Mouse (Mus musculus) adipocyte (in vitro differentiated cells): ENCODE data around the gene Cnot10.

ENCODE experiments used
- DNase-seq: peaks from one replicate; pipeline ENCODE4 v3.0.0-alpha.2; 2016; ENCODE audit warnings: low spot score

Cnot10 gene

GRCm38 (mm10) chr9:114639839-114640646, at the start of gene Cnot10:
Cnot10 (minus strand) TSS chr9:114640184.
- peak; percentile 98 for DNase-seq

- no peak for DNase-seq
Observed at GRCm38 (mm10) chr9:114688953-114689407, 49.0 kb upstream of the Cnot10 start.

GRCm38 (mm10) chr9:114688252-114688952, 48.4 kb upstream of the Cnot10 start, which contains the start of gene Dync1li1:
Dync1li1 (plus strand) TSS chr9:114688790.
- peak; percentile 94 for DNase-seq

- DNase-seq = no peak
Observed at GRCm38 (mm10) chr9:114687639-114688038, 47.7 kb upstream of the Cnot10 start.

GRCm38 (mm10) chr9:114686245-114686644, 46.3 kb upstream of the Cnot10 start:
- no peak for DNase-seq

- DNase-seq = no peak
Observed at GRCm38 (mm10) chr9:114682193-114682592, 42.2 kb upstream of the Cnot10 start.

- no peak for DNase-seq
Observed at GRCm38 (mm10) chr9:114680531-114680930, 40.5 kb upstream of the Cnot10 start.

- DNase-seq = no peak
Observed at GRCm38 (mm10) chr9:114679944-114680343, 40.0 kb upstream of the Cnot10 start.

- DNase-seq = peak; percentile 33
Observed at GRCm38 (mm10) chr9:114678576-114678975, 38.6 kb upstream of the Cnot10 start.

GRCm38 (mm10) chr9:114673626-114674025, 33.6 kb upstream of the Cnot10 start:
- no peak for DNase-seq

GRCm38 (mm10) chr9:114672703-114673561, 32.9 kb upstream of the Cnot10 start:
- DNase-seq = no peak

- DNase-seq = no peak
Observed at GRCm38 (mm10) chr9:114671946-114672345, 32.0 kb upstream of the Cnot10 start.

- no peak for DNase-seq
Observed at GRCm38 (mm10) chr9:114669011-114669410, 29.0 kb upstream of the Cnot10 start.

GRCm38 (mm10) chr9:114668047-114668446, 28.1 kb upstream of the Cnot10 start:
- peak; percentile 10 for DNase-seq

- DNase-seq = no peak
Observed at GRCm38 (mm10) chr9:114666858-114667257, 26.9 kb upstream of the Cnot10 start.

GRCm38 (mm10) chr9:114663782-114664181, 23.8 kb upstream of the Cnot10 start:
- DNase-seq = no peak

- DNase-seq = no peak
Observed at GRCm38 (mm10) chr9:114661991-114662390, 22.0 kb upstream of the Cnot10 start.

- no peak for DNase-seq
Observed at GRCm38 (mm10) chr9:114660983-114661382, 21.0 kb upstream of the Cnot10 start.

- DNase-seq = no peak
Observed at GRCm38 (mm10) chr9:114660506-114660905, 20.5 kb upstream of the Cnot10 start.

GRCm38 (mm10) chr9:114656701-114657100, 16.7 kb upstream of the Cnot10 start:
- no peak for DNase-seq

- DNase-seq = no peak
Observed at GRCm38 (mm10) chr9:114655356-114655755, 15.4 kb upstream of the Cnot10 start.
